Mouse (Mus musculus): ENCODE data around the gene Dram2.

- TF ChIP-seq UBTF (IDR thresholded peaks at IDR 0.05; ENCODE audit: borderline replicate concordance, insufficient read depth, low read depth, low read length): no peak
- TF ChIP-seq CTCF (IDR thresholded peaks at IDR 0.05 in 2 of 3, conservative IDR thresholded peaks at IDR 0.05 in 1 of 3; ENCODE audit: control insufficient read depth in 1 of 3, insufficient read depth in 1 of 3, low read depth in 2 of 3, low read length in 3 of 3, poor library complexity in 1 of 3, severe bottlenecking in 1 of 3): no peak
- no peak for TF ChIP-seq USF2 (IDR thresholded peaks at IDR 0.05; ENCODE audit: borderline replicate concordance in 1 of 2, insufficient read depth in 1 of 2, low read depth in 1 of 2, low read length in 2 of 2)
- TF ChIP-seq TCF12 (IDR thresholded peaks at IDR 0.05; ENCODE audit: low read depth, low read length): no peak
- no peak for TF ChIP-seq EP300 (IDR thresholded peaks at IDR 0.05; ENCODE audit: low read depth in 1 of 2, low read length in 2 of 2)
- no peak for TF ChIP-seq TAL1 (IDR thresholded peaks at IDR 0.05; ENCODE audit: low read length)
- TF ChIP-seq MYC (IDR thresholded peaks at IDR 0.05; ENCODE audit: low read depth, low read length): no peak
- no peak for TF ChIP-seq ZC3H11A (IDR thresholded peaks at IDR 0.05; ENCODE audit: low read depth, low read length)
- TF ChIP-seq E2F4 (IDR thresholded peaks at IDR 0.05; ENCODE audit: borderline replicate concordance, low read depth, low read length): no peak
- TF ChIP-seq RAD21 (IDR thresholded peaks at IDR 0.05; ENCODE audit: low read depth, low read length): no peak
- TF ChIP-seq ETS1 (IDR thresholded peaks at IDR 0.05; ENCODE audit: low read depth, low read length): no peak
- no peak for TF ChIP-seq ZNF384 (IDR thresholded peaks at IDR 0.05; ENCODE audit: low read depth, low read length)
- no peak for TF ChIP-seq MAFK (IDR thresholded peaks at IDR 0.05; ENCODE audit: borderline replicate concordance, low read depth, low read length)
- no peak for TF ChIP-seq TBP (IDR thresholded peaks at IDR 0.05; ENCODE audit: low read depth, low read length)
Observed at GRCm38 (mm10) chr3:106555743-106556250, 8.2 kb downstream of the Dram2 start.

Measured in MEL (cell line).